Mouse (Mus musculus) heart, adult 2 months (tissue): ENCODE data around the gene Tbc1d22b.

Experiments
- CTCF ChIP-seq: fragments of 200-600 bp; IDR thresholded peaks from 2 replicates; pipeline ENCODE4 v1.8.1; 2022; ENCODE audit warnings: antibody characterized with exemption, mild to moderate bottlenecking, moderate library complexity
- EP300 ChIP-seq: fragments of 200-500 bp; IDR thresholded peaks from 2 replicates; pipeline ENCODE4 v1.6.1; 2011; ENCODE audit warnings: low read depth, low read length, control low read depth; ENCODE audit not compliant: insufficient read depth
- POLR2A ChIP-seq: fragments of 200-500 bp; IDR thresholded peaks from 2 replicates; pipeline ENCODE4 v1.6.1; 2011; ENCODE audit warnings: mild to moderate bottlenecking, low read depth, low read length, control low read depth; ENCODE audit not compliant: insufficient read depth

DNA sequence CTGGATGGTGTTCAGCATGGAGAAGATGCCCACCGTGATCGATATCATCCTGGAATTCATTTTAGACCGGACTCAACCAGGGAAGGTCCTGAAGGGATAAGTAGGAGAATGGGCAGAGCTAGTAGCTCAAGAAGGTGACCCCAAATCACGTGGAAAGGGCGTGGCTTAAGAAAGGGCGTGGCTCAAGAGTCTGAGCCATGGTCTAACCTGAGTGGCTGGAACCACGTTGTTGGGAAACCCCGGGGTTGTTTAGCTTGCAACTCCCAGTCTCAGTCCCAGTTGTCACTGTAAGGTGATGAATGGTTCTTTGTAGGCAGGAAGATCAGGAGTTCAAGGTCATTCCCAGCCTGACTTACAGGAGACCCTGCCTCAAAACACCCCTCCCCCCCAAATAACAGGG is 29.9 kb upstream of the Tbc1d22b start:
- TF ChIP-seq CTCF = no peak
- no peak for TF ChIP-seq POLR2A
- no peak for TF ChIP-seq EP300
